Mouse (Mus musculus): ENCODE measurements around the gene Slc24a2. TPM values are rescaled to one million over a fixed set of nuclear protein-coding genes. Genes with fewer than 3 reads are reported as not detected.

Gene Slc24a2
- 0.13 and 0.25 TPM in 2 replicates for polyA plus RNA-seq (2012; rRNA removed)

GRCm38 (mm10) chr4:87229960-87230551 is at the start of gene Slc24a2:
TSS of gene Slc24a2 (minus strand) at chr4:87230477.

